Mouse (Mus musculus) liver, embryonic 14.5 days (tissue): Measurements from ENCODE around the gene Mrgprb5.

Source experiments
- CTCF ChIP-seq: IDR thresholded peaks from 2 replicates; pipeline ENCODE4 v1.5.1; 2016; ENCODE audit warnings: antibody characterized with exemption, low read depth, control low read depth
- EP300 ChIP-seq: IDR thresholded peaks from 2 replicates; pipeline ENCODE4 v1.6.1; 2016; ENCODE audit warnings: antibody characterized with exemption, low read depth

DNA sequence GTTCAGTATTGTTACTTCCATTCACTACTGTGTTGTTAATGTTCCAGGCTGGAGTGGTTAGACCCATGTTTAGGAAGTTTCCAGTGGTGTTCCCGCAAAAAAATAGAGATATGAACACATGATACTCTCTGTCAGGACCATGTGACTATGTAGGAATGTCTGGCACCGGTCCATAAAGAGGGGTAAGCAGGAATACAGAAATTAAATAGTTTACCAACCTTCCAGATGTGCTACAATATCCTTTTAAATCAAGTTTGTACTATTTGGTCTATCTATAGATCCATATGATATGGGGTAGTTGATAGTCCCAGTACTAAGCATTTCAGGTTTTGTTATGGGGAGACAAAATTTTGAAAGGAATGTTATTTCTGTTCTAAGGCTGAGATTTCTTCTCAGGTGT lies at the start of gene Mrgprb5:
- no peak for TF ChIP-seq CTCF
- TF ChIP-seq EP300 = no peak
